Mouse (Mus musculus) heart, postnatal 0 days (tissue): ENCODE data around the gene Tmem106c.

Experiments
- CTCF ChIP-seq: IDR thresholded peaks from 2 replicates; pipeline ENCODE4 v1.5.1; 2016; ENCODE audit warnings: antibody characterized with exemption, control low read depth, low read depth
- EP300 ChIP-seq: IDR thresholded peaks from 2 replicates; pipeline ENCODE4 v1.6.1; 2016; ENCODE audit warnings: antibody characterized with exemption, low read depth

DNA sequence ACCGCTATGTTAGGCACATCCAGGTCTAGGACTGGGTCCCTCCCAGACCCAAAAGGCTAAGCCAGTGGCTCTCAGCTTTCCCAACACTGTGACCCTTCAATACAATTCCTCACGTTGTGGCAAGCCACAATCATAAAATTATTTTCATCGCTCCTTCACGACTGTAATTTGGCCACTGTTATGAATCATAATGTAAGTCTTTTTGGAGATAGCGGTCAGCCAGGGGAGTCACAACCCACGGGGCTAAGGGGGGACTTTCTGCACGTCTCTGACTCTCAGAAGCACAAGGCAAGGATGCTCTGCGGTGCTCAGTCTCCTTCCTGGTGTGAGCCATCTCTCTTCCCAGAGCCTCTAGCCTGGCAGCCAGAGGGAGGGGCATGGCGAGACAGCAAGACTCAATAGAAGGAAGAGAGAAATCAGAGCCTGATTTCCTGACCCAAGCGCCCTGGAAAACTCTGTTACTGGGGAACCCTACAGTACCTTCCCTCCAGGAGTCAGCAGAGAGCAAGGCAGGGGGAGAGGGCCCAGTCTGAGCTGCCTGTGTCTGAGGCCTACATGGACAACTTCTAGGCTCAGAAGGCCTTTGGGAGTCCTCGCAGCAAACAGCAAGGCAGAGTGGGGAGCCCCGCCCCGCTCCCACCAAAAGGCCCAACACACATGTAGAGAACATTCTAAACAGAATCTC lies 28.2 kb downstream of the Tmem106c start:
- TF ChIP-seq CTCF, result peak; percentile 26; the same call in 1 of the 2 replicates
- TF ChIP-seq EP300, result no peak
